Mouse (Mus musculus): Measurements from ENCODE around the gene Cacna1d. TPM values are rescaled to one million over a fixed set of nuclear protein-coding genes. Genes with fewer than 3 reads are reported as not detected.

Gene Cacna1d
- total and polyA plus RNA-seq, 3 experiments: not detected

- H3K4me3 ChIP-seq (ENCODE audit: control insufficient read depth in 1 of 2, insufficient read depth in 1 of 2, low read depth in 2 of 2, low read length in 2 of 2): no peak overlapping the region
- no peak overlapping the region for H3K9ac ChIP-seq (ENCODE audit: control insufficient read depth, low read depth, low read length, poor library complexity, severe bottlenecking)
- H3K36me3 ChIP-seq (ENCODE audit: control insufficient read depth in 1 of 2, insufficient read depth in 2 of 2, low read length in 2 of 2): no peaks in the 10 kb centered on the region
- TF ChIP-seq POLR2A (IDR thresholded peaks at IDR 0.05; ENCODE audit: control insufficient read depth in 1 of 2, insufficient read depth in 1 of 2, low read depth in 1 of 2, low read length in 2 of 2, poor library complexity in 1 of 2) (no peak), POLR2AphosphoS5 (IDR thresholded peaks at IDR 0.05; ENCODE audit: borderline replicate concordance, low read depth, low read length) (no peak), ZMIZ1 (IDR thresholded peaks at IDR 0.05; ENCODE audit: low read depth, low read length) (no peak), KAT2A (conservative IDR thresholded peaks at IDR 0.05; ENCODE audit: low read depth, low read length) (no peak)
- H3K27ac ChIP-seq (ENCODE audit: control insufficient read depth, low read depth, low read length): no peak overlapping the region
- H3K4me1 ChIP-seq (ENCODE audit: control insufficient read depth in 1 of 2, insufficient read depth in 2 of 2, low read length in 2 of 2): no peaks in the 10 kb centered on the region
- H3K9me3 ChIP-seq (replicated peaks; ENCODE audit: insufficient read depth, low read length): no peaks in the 10 kb centered on the region
- no peak for DNase-seq (ENCODE audit: low read depth, low spot score)
- peaks cover 2% of the 10 kb centered on the region in 2 experiments; a peak in 3 of 4 replicates for H3K27me3 ChIP-seq (ENCODE audit: control insufficient read depth in 1 of 2, insufficient read depth in 2 of 2, low read length in 2 of 2)
- H3K79me2 ChIP-seq (ENCODE audit: control insufficient read depth, insufficient read depth, low read length, poor library complexity): no peaks in the 10 kb centered on the region
Observed at GRCm38 (mm10) chr14:30435316-30435715, 55.9 kb downstream of the Cacna1d start.

- DNase-seq (ENCODE audit: low read depth, low spot score): no peak
- Histone ChIP-seq H3K27me3 (ENCODE audit: control insufficient read depth in 1 of 2, insufficient read depth in 2 of 2, low read length in 2 of 2) (no peaks in the 10 kb centered on the region), H3K4me3 (ENCODE audit: control insufficient read depth in 1 of 2, insufficient read depth in 1 of 2, low read depth in 2 of 2, low read length in 2 of 2) (no peak overlapping the region), H3K27ac (ENCODE audit: control insufficient read depth, low read depth, low read length) (no peak overlapping the region), H3K9ac (ENCODE audit: control insufficient read depth, low read depth, low read length, poor library complexity, severe bottlenecking) (no peak overlapping the region), H3K9me3 (replicated peaks; ENCODE audit: insufficient read depth, low read length) (no peaks in the 10 kb centered on the region), H3K4me1 (ENCODE audit: control insufficient read depth in 1 of 2, insufficient read depth in 2 of 2, low read length in 2 of 2) (peaks cover 0 to 5% of the 10 kb centered on the region in 2 experiments; a peak in 3 of 4 replicates), H3K79me2 (ENCODE audit: control insufficient read depth, insufficient read depth, low read length, poor library complexity) (no peaks in the 10 kb centered on the region), H3K36me3 (ENCODE audit: control insufficient read depth in 1 of 2, insufficient read depth in 2 of 2, low read length in 2 of 2) (no peaks in the 10 kb centered on the region; a peak in 1 of 4 replicates)
- no peak for TF ChIP-seq MAX (IDR thresholded peaks at IDR 0.05; ENCODE audit: low read length)
- no peak for TF ChIP-seq GATA1 (IDR thresholded peaks at IDR 0.05; ENCODE audit: low read depth, low read length)
- TF ChIP-seq JUND (IDR thresholded peaks at IDR 0.05; ENCODE audit: low read depth, low read length): no peak
- TF ChIP-seq TCF12 (IDR thresholded peaks at IDR 0.05; ENCODE audit: low read depth, low read length): no peak
- TF ChIP-seq MYC (IDR thresholded peaks at IDR 0.05; ENCODE audit: low read depth, low read length): no peak
- TF ChIP-seq MEF2A (IDR thresholded peaks at IDR 0.05; ENCODE audit: extremely low read depth, insufficient replicate concordance, low read depth, low read length, poor library complexity, severe bottlenecking): no peak
- TF ChIP-seq POLR2AphosphoS2 (IDR thresholded peaks at IDR 0.05; ENCODE audit: low read length): no peak
- no peak for TF ChIP-seq ELF1 (IDR thresholded peaks at IDR 0.05; ENCODE audit: low read depth, low read length)
- TF ChIP-seq ETS1 (IDR thresholded peaks at IDR 0.05; ENCODE audit: low read depth, low read length): no peak
- no peak for TF ChIP-seq NELFE (IDR thresholded peaks at IDR 0.05; ENCODE audit: low read depth, low read length)
- TF ChIP-seq GABPA (IDR thresholded peaks at IDR 0.05; ENCODE audit: low read depth, low read length): no peak
- no peak for TF ChIP-seq RCOR1 (IDR thresholded peaks at IDR 0.05; ENCODE audit: low read depth, low read length)
- no peak for TF ChIP-seq ZC3H11A (IDR thresholded peaks at IDR 0.05; ENCODE audit: low read depth, low read length)
Observed at GRCm38 (mm10) chr14:30430446-30430845, 60.8 kb downstream of the Cacna1d start.

Data from MEL (cell line).